Mouse (Mus musculus): ENCODE measurements around the gene Tmem41a.

- TF ChIP-seq POLR2A (IDR thresholded peaks at IDR 0.05; ENCODE audit: borderline replicate concordance, low read depth, low read length) = no peak
- TF ChIP-seq CTCF (IDR thresholded peaks at IDR 0.05; ENCODE audit: low read depth, low read length) = no peak
These were observed 53.5 kb downstream of the Tmem41a start for GRCm38 (mm10) chr16:21893890-21894289.

Data from bone marrow macrophage, adult 2 months (primary cell).